Mouse (Mus musculus) hindbrain, embryonic 13.5 days (tissue): ENCODE measurements around the gene Mast3. TPM values are rescaled to one million over a fixed set of nuclear protein-coding genes. Genes with fewer than 3 reads are reported as not detected.

Experiments
- ATAC-seq: fragments of 200-750 bp; cut with Nextera tagmentation; 2 replicates; pipeline ENCODE4 v1.8.0; 2017; ENCODE audit warnings: moderate TSS enrichment; ENCODE audit not compliant: low FRiP score
- H3K27ac ChIP-seq: fragments of 300-500 bp; sonication (generic); 2 replicates; pipeline ENCODE4 v1.5.1; 2015; ENCODE audit warnings: inconsistent platforms, mild to moderate bottlenecking, moderate library complexity
- H3K27me3 ChIP-seq: fragments of 300-500 bp; sonication (generic); 2 replicates; pipeline ENCODE4 v1.6.1; 2015; ENCODE audit warnings: mild to moderate bottlenecking, inconsistent platforms
- H3K36me3 ChIP-seq: fragments of 300-500 bp; sonication (generic); 2 replicates; pipeline ENCODE4 v1.6.1; 2015; ENCODE audit warnings: mild to moderate bottlenecking, inconsistent platforms
- H3K4me1 ChIP-seq: fragments of 300-500 bp; sonication (generic); replicated peaks from 2 replicates; pipeline ENCODE4 v1.6.1; 2015; ENCODE audit warnings: inconsistent platforms
- H3K4me2 ChIP-seq: fragments of 300-500 bp; sonication (generic); 2 replicates; pipeline ENCODE4 v1.6.1; 2015; ENCODE audit warnings: inconsistent platforms, mild to moderate bottlenecking, moderate library complexity
- H3K4me3 ChIP-seq: fragments of 300-500 bp; sonication (generic); 2 replicates; pipeline ENCODE4 v1.5.1; 2015; ENCODE audit warnings: mild to moderate bottlenecking, inconsistent platforms
- H3K9ac ChIP-seq: fragments of 300-500 bp; sonication (generic); 2 replicates; pipeline ENCODE4 v1.6.1; 2015; ENCODE audit warnings: mild to moderate bottlenecking, inconsistent platforms
- H3K9me3 ChIP-seq: fragments of 300-500 bp; sonication (generic); 2 replicates; pipeline ENCODE4 v1.6.1; 2016; ENCODE audit warnings: inconsistent platforms
- WGBS: fragments of 180-500 bp; shearing (Covaris S2); methylation state at CpG from one replicate; pipeline ENCODE4 v1.1.7; 2015; 5-methylcytosine and 5-hydroxymethylcytosine counted together
- polyA plus RNA-seq: library from polyadenylated mRNA; unstranded; fragments of >200 nt; fragmentation: Nextera tagmentation; extraction: Ambion mirVana; gene quantifications from 2 replicates; pipeline ENCODE4 v1.2.1, GENCODE M21; 2015

The Mast3 gene
- polyA plus RNA-seq, 1 experiment from 2014 or later = 17.4 TPM

DNA sequence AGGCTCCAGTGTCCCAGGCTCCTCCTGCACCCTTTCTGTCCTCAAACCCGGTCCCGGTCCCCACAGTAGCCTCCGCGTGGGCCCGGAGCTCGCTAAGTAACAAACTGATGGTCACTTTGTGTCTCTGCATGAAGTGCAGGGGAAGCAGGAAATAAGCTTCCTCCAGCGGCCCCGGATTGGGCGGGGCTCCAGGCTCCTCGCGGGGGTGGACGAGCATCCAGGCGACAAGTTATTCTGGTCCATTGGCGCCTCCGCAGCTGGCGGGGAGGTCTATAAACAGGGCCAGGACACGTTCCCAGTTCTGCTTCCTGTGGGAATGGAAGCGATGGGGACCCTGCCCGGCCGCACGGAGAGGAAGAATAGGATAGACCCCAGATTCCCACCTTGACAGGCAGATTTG is 51.7 kb downstream of the Mast3 start:
- Histone ChIP-seq H3K27ac (peak overlapping the region; percentile 45; the same call in 1 of the 2 replicates), H3K4me1 (peaks cover 41% of the 10 kb centered on the region), H3K4me2 (peak overlapping the region; percentile 4; the same call in 1 of the 2 replicates), H3K36me3 (peaks cover 24% of the 10 kb centered on the region), H3K4me3 (no peak overlapping the region), H3K9ac (peak overlapping the region; percentile 13; the same call in 1 of the 2 replicates), H3K27me3 (peaks cover 17% of the 10 kb centered on the region), H3K9me3 (no peaks in the 10 kb centered on the region)
- 38% methylated on average over 21 of the region's 21 CpGs for WGBS
- ATAC-seq = no peak

DNA sequence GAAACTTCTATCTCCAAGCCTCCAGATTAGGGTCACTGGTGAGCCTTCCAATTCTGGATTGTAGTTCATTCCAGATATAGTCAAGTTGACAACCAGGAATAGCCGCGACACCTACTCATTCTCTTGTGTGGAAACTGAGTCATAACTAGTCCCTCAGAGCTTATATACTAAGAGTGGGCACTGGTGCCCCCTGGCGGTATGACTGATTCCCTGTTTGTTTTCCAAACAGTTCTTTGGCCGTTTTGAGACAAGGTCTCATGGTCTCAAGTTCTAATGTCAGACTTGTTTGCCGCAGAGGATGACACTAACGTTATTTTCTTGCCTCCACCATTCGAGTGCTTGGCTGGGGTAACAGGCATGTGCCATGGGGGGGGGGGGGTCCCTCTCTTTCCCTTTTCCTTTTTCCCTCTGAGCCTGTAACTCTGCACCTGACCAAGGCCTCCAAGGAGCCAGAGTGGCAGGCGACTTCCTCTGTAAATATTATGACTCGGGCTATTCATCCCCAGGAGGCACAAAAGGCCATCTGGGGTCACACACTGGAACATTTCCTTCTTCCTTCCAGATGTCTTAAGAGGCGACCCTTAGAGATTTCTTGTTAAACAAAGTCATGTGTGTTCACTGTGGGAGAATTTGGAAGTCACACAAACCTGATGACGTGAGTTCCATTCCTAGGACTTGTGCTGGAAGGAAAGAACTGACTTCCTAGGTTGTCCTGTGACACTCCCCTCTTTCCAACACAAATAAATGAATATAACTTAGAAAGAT is 52.7 kb downstream of the Mast3 start:
- Histone ChIP-seq H3K4me1 (peaks cover 31% of the 10 kb centered on the region), H3K9ac (no peak overlapping the region), H3K27ac (peak overlapping the region; percentile 45; the same call in 1 of the 2 replicates), H3K4me2 (no peak overlapping the region), H3K27me3 (peaks cover 27% of the 10 kb centered on the region), H3K4me3 (no peak overlapping the region), H3K9me3 (no peaks in the 10 kb centered on the region), H3K36me3 (peaks cover 14% of the 10 kb centered on the region)
- WGBS = 37% methylated on average over 11 of the region's 11 CpGs
- no peak for ATAC-seq

DNA sequence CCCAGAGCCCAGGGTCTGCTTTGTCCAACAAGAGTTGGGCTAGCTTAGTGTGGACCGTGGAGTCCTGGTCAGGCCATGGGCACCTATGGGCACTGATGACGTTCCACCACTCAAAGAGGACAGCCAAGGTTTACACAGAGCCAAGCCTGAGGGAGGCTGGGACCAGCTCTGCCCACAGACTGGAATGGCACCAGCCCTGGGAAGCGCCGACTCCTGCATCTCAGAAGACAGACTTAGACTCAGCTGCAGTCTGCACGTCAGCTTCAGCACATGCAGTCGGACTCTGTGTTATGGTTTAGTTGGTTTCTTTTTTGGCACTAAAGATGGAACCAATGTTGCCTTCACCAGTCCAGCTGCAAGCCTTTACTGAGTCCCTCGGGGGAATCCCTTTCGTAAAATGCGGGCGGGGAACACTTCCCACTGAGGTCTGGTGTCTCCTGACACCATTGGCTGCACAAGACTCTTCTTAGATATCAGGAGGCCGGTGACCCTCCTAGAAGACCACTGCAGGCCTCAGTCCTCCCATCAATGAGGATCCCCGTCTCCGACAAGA is 54.6 kb downstream of the Mast3 start:
- Histone ChIP-seq H3K9ac (no peak overlapping the region), H3K4me2 (no peak overlapping the region), H3K27me3 (peaks cover 47% of the 10 kb centered on the region), H3K27ac (no peak overlapping the region), H3K4me1 (peaks cover 12% of the 10 kb centered on the region), H3K9me3 (no peaks in the 10 kb centered on the region), H3K36me3 (no peaks in the 10 kb centered on the region), H3K4me3 (no peak overlapping the region)
- WGBS = 84% methylated on average over 13 of the region's 13 CpGs
- no peak for ATAC-seq

DNA sequence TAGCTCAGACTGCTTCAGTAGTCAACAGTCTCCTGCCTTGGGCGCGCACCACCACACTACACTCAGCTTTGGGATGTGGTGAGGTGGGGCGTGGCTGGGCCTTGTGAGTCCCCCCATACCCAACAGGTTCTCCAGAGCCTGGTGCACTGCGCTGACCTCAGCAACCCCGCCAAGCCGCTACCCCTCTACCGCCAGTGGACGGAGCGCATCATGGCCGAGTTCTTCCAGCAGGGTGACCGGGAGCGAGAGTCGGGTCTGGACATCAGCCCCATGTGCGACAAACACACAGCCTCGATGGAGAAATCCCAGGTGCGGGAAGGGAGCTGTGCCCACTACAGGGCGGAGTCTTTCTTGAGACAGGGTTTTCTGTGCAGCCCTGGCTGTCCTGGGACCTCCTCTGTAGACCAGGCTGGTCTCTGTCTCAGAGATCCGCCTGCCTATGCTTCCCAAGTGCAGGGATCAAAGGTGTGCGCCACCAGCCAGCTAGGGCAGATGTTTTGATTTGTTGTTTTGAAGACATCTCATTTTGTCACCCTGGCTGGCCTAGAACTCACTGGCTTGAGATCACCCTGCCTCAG is 55.7 kb downstream of the Mast3 start:
- Histone ChIP-seq H3K9me3 (no peaks in the 10 kb centered on the region), H3K36me3 (no peaks in the 10 kb centered on the region), H3K9ac (no peak overlapping the region), H3K4me3 (no peak overlapping the region), H3K27ac (no peak overlapping the region), H3K4me2 (no peak overlapping the region), H3K4me1 (peaks cover 12% of the 10 kb centered on the region), H3K27me3 (peaks cover 57% of the 10 kb centered on the region)
- ATAC-seq = no peak
- 82% methylated on average over 19 of the region's 19 CpGs for WGBS

DNA sequence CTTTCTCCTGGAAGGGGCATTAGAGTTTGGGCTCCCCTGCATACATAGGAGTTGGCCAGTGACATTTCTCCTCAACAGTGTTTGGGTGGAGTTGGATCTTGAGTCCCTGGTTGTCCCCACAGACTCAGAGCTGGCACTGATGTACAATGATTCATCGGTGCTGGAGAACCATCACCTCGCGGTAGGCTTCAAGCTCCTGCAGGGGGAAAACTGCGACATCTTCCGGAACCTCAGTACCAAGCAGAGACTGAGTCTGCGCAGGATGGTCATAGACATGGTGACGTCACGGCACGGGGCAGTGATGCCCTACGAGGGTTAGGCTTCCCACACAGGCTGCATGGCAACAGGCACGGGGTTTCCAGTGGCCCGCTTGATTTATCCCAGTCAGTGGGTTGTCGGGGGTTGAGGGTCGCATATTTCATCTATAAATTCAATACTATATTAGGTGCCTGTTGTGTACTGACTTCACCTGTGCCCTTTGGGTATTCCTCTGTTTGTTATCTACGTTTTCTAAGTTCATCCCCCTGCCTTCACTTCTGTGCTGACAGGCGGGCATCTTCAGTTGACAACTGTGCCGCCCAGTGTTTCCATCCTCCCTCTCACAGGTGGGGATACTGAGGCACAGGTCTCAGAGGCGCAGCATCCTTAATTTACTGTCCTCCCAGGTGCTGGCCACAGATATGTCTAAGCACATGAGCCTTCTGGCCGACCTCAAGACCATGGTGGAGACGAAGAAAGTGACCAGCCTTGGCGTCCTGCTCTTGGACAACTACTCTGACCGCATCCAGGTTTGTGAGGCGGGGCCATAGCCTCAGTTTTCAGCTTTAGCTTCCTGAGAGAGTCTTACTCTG is 56.4 kb downstream of the Mast3 start:
- no peaks in the 10 kb centered on the region for H3K9me3 ChIP-seq
- ATAC-seq = no peak
- H3K4me3 ChIP-seq = no peak overlapping the region
- 87% methylated on average over 23 of the region's 23 CpGs for WGBS
- no peak overlapping the region for H3K27ac ChIP-seq
- peaks cover 16% of the 10 kb centered on the region for H3K4me1 ChIP-seq
- no peaks in the 10 kb centered on the region for H3K36me3 ChIP-seq
- H3K9ac ChIP-seq = no peak overlapping the region
- H3K27me3 ChIP-seq = peaks cover 64% of the 10 kb centered on the region
- H3K4me2 ChIP-seq = no peak overlapping the region

DNA sequence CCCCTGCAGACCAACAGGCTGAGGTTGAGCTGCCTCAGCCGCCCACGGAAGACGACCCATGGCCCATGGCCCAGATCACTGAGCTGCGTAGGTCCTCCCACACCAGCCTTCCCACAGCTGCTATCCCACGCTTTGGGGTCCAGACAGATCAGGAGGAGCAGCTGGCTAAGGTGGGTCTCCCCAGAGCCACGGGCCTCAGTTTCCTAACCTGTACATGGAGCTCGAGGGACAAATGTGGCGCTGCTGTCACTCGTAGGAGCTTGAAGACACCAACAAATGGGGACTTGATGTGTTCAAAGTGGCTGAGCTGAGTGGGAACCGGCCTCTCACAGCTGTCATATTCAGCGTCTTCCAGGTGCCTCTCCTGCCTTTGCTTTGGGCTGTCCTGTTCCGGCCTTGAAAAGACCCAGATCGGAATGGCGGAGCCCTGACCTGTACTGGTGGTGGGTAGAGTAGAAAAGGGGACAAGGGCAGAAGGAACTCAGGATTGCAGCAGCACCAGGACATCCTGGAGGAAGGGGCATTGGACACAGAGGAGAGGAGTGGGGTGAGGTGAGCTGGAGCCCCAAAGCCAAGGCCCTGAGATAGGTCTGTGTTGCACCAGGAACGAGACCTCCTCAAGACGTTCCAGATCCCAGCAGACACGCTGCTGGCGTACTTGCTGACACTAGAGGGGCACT is 57.5 kb downstream of the Mast3 start:
- no peak for ATAC-seq

DNA sequence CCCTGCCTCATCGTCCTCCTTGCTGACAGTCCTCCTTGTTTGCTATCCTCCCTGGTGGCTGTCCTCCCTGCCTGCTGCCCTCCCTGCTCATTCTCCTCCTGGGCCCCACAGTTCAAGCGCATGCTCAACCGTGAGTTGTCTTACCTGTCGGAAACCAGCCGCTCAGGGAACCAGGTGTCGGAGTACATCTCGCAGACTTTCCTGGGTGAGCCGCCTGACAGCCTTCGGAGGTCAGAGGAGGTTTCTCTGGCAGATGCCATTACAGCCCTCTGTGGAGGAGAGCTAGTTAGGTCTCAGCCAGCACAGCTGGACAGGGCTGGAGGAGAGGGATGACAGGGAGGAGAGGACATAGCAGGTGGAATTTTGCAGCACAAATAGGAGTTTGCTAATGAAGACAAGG is 58.2 kb downstream of the Mast3 start:
- peaks cover 17% of the 10 kb centered on the region for H3K4me1 ChIP-seq
- 73% methylated on average over 9 of the region's 9 CpGs for WGBS
- H3K4me3 ChIP-seq = no peak overlapping the region
- ATAC-seq = no peak
- H3K4me2 ChIP-seq = no peak overlapping the region
- no peak overlapping the region for H3K27ac ChIP-seq
- H3K27me3 ChIP-seq = peaks cover 82% of the 10 kb centered on the region
- H3K9me3 ChIP-seq = no peaks in the 10 kb centered on the region
- peak overlapping the region; percentile 35 for H3K9ac ChIP-seq
- H3K36me3 ChIP-seq = no peaks in the 10 kb centered on the region

More for the DNA sequence above, 57.5 kb downstream of the Mast3 start:
- no peak overlapping the region for H3K4me3 ChIP-seq
- H3K4me2 ChIP-seq = no peak overlapping the region
- H3K36me3 ChIP-seq = no peaks in the 10 kb centered on the region
- H3K9ac ChIP-seq = no peak overlapping the region
- H3K4me1 ChIP-seq = peaks cover 17% of the 10 kb centered on the region
- peaks cover 75% of the 10 kb centered on the region for H3K27me3 ChIP-seq
- no peaks in the 10 kb centered on the region for H3K9me3 ChIP-seq
- H3K27ac ChIP-seq = no peak overlapping the region
- 86% methylated on average over 18 of the region's 18 CpGs for WGBS

DNA sequence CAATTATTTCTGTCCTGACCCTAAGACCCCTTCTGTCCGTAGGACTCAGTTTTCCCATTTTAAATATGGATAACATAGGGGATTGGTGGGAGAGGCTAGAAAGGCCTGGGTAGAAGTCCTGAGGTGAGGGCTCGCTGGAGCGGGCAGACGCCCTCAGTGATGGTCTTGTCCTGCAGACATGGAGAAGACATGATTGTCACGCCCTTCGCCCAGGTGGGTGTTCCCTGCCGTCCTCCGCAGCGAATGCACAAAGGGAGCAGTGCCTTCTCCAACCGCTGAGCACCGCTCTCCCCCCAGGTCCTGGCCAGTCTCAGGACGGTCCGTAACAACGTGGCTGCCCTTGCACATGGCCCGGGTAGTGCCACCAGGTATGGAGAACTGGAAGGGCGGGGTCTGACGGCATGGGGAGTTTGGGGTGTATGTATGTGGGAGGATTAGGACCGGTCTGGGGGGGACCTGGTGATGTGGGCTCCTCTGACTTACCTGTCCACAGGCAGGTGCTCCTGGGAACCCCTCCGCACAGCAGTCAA is 59.1 kb downstream of the Mast3 start:
- ATAC-seq = no peak
- WGBS = 63% methylated on average over 19 of the region's 19 CpGs

DNA sequence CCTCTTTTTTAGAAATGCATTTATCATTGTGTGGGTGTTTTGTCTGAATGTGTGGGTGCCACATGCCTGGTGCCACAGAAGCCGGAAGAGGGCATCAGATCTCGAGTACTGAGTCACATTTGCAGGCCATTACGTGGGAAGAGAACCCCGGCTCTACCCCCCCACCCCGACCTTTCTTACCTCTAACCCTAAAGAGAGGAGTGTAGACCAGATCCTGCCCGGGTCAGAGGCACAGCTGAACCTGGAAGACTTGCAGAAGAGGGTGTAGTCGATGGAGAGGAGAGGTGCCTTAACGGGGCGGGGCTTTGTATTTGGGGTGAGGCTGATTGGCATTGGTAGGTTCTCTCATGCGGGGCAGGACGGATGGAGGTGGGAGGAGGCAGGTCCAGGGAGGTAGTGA is 60.0 kb downstream of the Mast3 start:
- H3K4me3 ChIP-seq = no peak overlapping the region
- no peak overlapping the region for H3K27ac ChIP-seq
- ATAC-seq = no peak
- H3K9me3 ChIP-seq = no peaks in the 10 kb centered on the region
- H3K4me1 ChIP-seq = peaks cover 17% of the 10 kb centered on the region
- H3K27me3 ChIP-seq = peaks cover 98% of the 10 kb centered on the region
- no peak overlapping the region for H3K4me2 ChIP-seq
- H3K9ac ChIP-seq = no peak overlapping the region
- WGBS = 58% methylated on average over 11 of the region's 11 CpGs
- H3K36me3 ChIP-seq = no peaks in the 10 kb centered on the region

More for the DNA sequence above, 59.1 kb downstream of the Mast3 start:
- no peak overlapping the region for H3K9ac ChIP-seq
- H3K4me1 ChIP-seq = peaks cover 17% of the 10 kb centered on the region
- H3K27me3 ChIP-seq = peaks cover 91% of the 10 kb centered on the region
- H3K36me3 ChIP-seq = no peaks in the 10 kb centered on the region
- H3K4me3 ChIP-seq = no peak overlapping the region
- no peak overlapping the region for H3K4me2 ChIP-seq
- H3K27ac ChIP-seq = no peak overlapping the region
- no peaks in the 10 kb centered on the region for H3K9me3 ChIP-seq

DNA sequence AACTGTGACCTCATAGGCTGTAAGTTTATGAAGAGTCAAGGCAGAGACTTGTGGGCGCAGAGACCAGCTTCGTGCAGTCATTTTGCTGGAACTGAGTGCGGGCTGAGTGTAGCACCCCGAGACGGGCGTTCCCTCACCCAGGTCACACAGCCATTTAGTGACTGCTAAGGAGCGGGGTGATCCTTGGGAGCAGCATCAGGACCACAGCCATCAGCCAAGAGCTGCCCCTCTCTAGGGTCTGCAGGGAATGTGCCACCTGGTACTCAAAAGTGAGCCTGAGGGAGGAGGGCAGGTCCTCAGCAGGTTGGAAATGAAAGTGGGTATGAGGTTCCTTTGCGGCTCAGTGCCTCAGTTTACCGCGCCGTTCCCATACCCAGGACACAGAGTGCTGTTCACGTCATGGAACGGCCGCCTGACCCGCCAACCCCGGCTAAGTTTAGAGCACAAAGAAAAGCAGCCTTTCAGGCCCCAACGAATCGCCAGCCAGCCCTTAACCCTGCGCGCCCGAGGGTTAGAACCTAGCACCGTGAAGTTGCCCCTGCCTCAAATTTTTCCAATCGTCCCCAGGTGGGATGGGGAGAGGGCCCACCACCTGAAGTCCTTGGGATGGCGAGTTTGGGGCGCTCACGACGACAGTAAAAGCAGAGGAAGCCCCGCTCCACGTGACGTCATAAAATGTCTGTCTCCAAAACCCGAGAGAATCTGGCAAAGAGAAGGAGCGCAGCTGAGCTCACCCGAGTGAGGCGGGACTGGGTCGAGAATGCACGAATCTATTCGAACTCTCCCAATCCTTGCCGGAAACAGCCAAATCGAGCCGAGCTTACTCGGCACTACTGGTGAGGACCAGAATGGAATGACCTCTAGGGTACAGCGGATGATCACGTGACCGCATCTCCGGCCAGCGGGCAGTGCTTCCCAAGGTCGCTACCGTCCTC is 60.9 kb downstream of the Mast3 start:
- Histone ChIP-seq H3K27ac (no peak overlapping the region), H3K4me2 (peak overlapping the region; percentile 52), H3K4me3 (peak overlapping the region; percentile 34), H3K9ac (peak overlapping the region; percentile 65), H3K27me3 (peaks cover 89% of the 10 kb centered on the region), H3K36me3 (no peaks in the 10 kb centered on the region), H3K9me3 (no peaks in the 10 kb centered on the region), H3K4me1 (peaks cover 17% of the 10 kb centered on the region)
- WGBS = 3% methylated on average over 48 of the region's 48 CpGs
- ATAC-seq = peak; percentile 30; the same call in 1 of the 2 replicates
